Mouse (Mus musculus) right cerebral cortex, postnatal 10 days (tissue): Measurements from ENCODE around the gene Fbxo34.
"Not testable (repeated sequence)": the region's sequence is repeated elsewhere in the genome, so short reads cannot be mapped to it uniquely, and the experiment has no call there.

Experiments
- DNase-seq, 2 experiments: peaks; one replicate each; pipeline ENCODE4 v3.0.0; 2021; ENCODE audit warnings: low spot score in 2 of 2

The Fbxo34 gene

GRCm38 (mm10) chr14:47560714-47561113 is 110.5 kb downstream of the Fbxo34 start:
- DNase-seq: no peak

GRCm38 (mm10) chr14:47562530-47562929 is 112.3 kb downstream of the Fbxo34 start:
- DNase-seq: no peak

- no peak for DNase-seq
These were observed 112.9 kb downstream of the Fbxo34 start for GRCm38 (mm10) chr14:47563106-47563505.

- DNase-seq: peak; percentile 97
These were observed 117.9 kb downstream of the Fbxo34 start for GRCm38 (mm10) chr14:47567962-47568652.

- DNase-seq: not testable (repeated sequence)
These were observed 120.3 kb downstream of the Fbxo34 start, which contains the start of gene Atg14 for GRCm38 (mm10) chr14:47570549-47570948. Gene Atg14, minus strand, starts transcription at chr14:47570649.

DNA sequence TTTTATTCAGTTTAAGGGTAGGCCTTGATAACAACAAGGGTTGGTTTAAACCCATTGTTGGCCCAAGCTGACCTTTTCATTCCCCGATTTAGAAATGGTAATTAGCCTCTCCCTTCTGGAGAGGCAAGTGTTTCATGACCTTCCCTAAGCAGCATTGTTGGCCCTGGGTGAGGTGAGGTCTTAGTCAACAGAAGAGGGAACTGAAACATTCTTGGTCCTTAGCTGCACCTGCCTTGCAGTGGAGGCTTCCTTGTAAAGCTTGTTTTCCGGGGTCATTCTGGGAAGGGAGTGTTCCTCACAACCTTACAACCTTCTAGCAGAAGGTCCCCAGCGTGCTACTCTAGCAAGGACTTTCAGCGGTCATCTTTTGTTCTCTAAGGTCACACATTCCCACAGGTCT is 122.5 kb downstream of the Fbxo34 start:
- no peak for DNase-seq

GRCm38 (mm10) chr14:47574721-47575120 is 124.5 kb downstream of the Fbxo34 start:
- DNase-seq: no peak

DNA sequence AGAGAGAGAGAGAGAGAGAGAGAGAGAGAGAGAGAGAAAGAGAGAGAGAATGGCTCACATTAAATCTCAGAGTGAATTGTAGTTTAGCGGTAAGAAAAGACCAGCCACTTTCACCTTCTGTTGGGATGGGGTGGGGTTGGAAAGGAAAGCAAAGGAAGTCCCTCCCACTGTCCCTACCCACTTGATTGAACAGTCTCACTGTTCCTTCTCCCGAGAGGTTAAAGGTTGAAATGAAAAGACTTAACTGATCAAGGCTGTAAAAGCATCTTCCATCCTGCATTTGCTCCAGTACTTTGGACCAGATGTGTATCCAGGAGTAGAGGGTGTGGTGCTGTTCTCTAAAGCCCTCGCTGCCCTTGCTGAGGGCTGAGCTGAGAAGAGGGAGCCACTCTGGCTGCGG is 126.5 kb downstream of the Fbxo34 start:
- no peak for DNase-seq

DNA sequence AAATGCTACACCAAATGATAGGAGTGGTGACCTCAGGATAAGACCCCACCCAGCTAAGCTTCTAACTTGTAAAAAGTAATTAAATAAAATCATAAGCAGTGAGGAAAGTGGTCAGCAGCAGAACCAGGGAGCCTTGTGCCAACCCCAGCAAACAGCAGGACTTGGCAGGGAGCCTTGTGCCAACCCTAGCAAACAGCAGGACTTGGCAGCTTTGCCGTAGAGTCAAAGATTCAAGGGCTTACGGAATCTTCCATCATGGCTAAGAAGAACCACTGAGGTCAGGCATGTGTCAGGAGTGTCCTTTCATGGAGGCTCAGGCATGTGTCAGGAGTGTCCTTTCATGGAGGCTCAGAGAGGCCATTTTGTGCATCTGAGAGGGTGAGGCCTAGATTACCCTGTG is 127.9 kb downstream of the Fbxo34 start:
- DNase-seq: peak; percentile 35 to 48

GRCm38 (mm10) chr14:47581280-47581679 is 131.1 kb downstream of the Fbxo34 start:
- no peak for DNase-seq
